Mouse (Mus musculus) limb, embryonic 14.5 days (tissue): ENCODE results near the gene Rab11fip4. TPM values are rescaled to one million over a fixed set of nuclear protein-coding genes. Genes with fewer than 3 reads are reported as not detected.
"Not testable (repeated sequence)": the region's sequence is repeated elsewhere in the genome, so short reads cannot be mapped to it uniquely, and the experiment has no call there.

Source experiments
- ATAC-seq: fragments of 200-750 bp; cut with Nextera tagmentation; 2 replicates; pipeline ENCODE4 v1.8.0; 2017; ENCODE audit warnings: low read depth, moderate number of reproducible peaks, moderate TSS enrichment; ENCODE audit not compliant: low FRiP score
- DNase-seq: peaks from one replicate; pipeline ENCODE4 v3.0.0-alpha.2; 2015; ENCODE audit warnings: low spot score
- H3K27ac ChIP-seq: fragments of 300-500 bp; sonication (generic); replicated peaks from 2 replicates; pipeline ENCODE4 v1.5.1; 2014; ENCODE audit warnings: low read depth, mild to moderate bottlenecking, low read length, moderate library complexity, mixed read lengths
- H3K27me3 ChIP-seq: fragments of 300-500 bp; sonication (generic); 2 replicates; pipeline ENCODE4 v1.6.1; 2014; ENCODE audit warnings: low read length, mixed read lengths; ENCODE audit not compliant: control insufficient read depth, insufficient read depth
- H3K36me3 ChIP-seq: fragments of 300-500 bp; sonication (generic); 2 replicates; pipeline ENCODE4 v1.6.1; 2014; ENCODE audit warnings: mild to moderate bottlenecking, low read length, moderate library complexity, mixed read lengths; ENCODE audit not compliant: control insufficient read depth, insufficient read depth
- H3K4me1 ChIP-seq: fragments of 300-500 bp; sonication (generic); 2 replicates; pipeline ENCODE4 v1.6.1; 2014; ENCODE audit warnings: antibody characterized with exemption, low read length, mixed read lengths; ENCODE audit not compliant: control insufficient read depth, insufficient read depth
- H3K4me2 ChIP-seq: fragments of 300-500 bp; sonication (generic); replicated peaks from 2 replicates; pipeline ENCODE4 v1.6.1; 2014; ENCODE audit warnings: low read depth, mild to moderate bottlenecking, low read length, moderate library complexity; ENCODE audit not compliant: severe bottlenecking
- H3K4me3 ChIP-seq: fragments of 300-500 bp; sonication (generic); replicated peaks from 2 replicates; pipeline ENCODE4 v1.5.1; 2014; ENCODE audit warnings: low read length
- H3K9ac ChIP-seq: fragments of 300-500 bp; sonication (generic); 2 replicates; pipeline ENCODE4 v1.6.1; 2014; ENCODE audit warnings: mild to moderate bottlenecking, low read depth, low read length, moderate library complexity; ENCODE audit not compliant: severe bottlenecking
- H3K9me3 ChIP-seq: fragments of 300-500 bp; sonication (generic); 2 replicates; pipeline ENCODE4 v1.6.1; 2016; ENCODE audit warnings: low read length; ENCODE audit not compliant: control insufficient read depth
- POLR2A ChIP-seq: fragments of 200-500 bp; IDR thresholded peaks from 2 replicates; pipeline ENCODE4 v1.8.0; 2012; ENCODE audit warnings: inconsistent platforms, mild to moderate bottlenecking, moderate library complexity, borderline replicate concordance; ENCODE audit not compliant: insufficient read depth, insufficient read length; ENCODE audit errors: extremely low read depth
- WGBS: fragments of 180-500 bp; shearing (Covaris S2); extraction: QIAGEN DNeasy Blood & Tissue Kit; methylation state at CpG from one replicate; pipeline ENCODE4 v1.1.7; 2014; 5-methylcytosine and 5-hydroxymethylcytosine counted together
- polyA plus RNA-seq, 2 experiments: library from polyadenylated mRNA; depleted of rRNA in 1 of 2; stranded (reverse) in 1 of 2; unstranded in 1 of 2; fragments of >200 nt; fragmentation: Nextera tagmentation in 1 of 2; extraction: Ambion mirVana in 1 of 2; gene quantifications; 2 replicates each; pipeline versions ENCODE4 v1.2.1 to v1.2.3; 2012 to 2014

The Rab11fip4 gene
- polyA plus RNA-seq, 2 experiments, result 7.4 to 16.4 TPM

DNA sequence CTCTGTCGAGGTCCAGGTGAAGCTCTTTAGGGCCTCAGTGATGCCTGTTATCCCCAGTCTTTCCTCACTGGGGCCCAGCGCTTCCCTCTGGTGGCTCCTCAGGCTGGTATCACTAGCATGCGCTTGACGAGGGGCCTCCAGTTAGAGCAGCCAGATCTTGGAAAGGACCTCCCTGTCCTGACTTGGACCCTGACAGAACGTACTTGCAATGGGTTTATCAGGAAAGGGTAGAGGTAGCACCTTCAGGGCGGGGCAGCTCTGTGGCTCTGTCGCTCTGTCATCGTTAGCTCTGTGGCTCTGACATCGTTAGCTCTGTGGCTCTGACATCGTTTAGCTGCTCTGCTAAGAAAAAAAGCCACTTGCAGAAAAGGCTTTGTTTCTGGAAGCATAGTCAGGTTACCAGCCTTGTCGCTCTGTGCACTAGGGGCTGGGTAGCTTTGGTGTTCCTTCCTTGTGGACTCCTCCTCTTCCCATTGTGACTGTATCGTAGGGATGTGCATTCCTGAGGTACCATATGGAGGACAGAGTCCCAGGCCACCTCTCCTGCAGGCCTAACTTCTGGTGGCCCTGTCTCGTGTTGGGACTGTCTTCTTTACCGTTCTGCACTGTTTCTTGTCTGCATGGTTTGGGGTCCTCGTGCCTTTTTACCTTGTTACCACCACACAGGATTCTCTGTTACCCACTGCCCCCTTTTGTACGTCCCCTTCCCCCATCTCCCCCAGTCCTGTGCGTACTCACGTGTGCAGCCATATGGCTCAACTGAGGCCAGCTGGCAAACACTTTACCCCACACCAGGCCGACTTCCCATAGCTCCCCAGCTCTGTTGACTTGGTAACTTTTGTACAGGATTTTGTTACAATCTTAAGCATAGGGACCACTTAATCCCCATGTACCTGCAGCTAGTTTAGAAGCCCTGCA lies 105.6 kb downstream of the Rab11fip4 start:
- DNase-seq (no peak), ATAC-seq (peak; percentile 48)
- Histone ChIP-seq H3K27ac (peak overlapping the region; percentile 74), H3K4me1 (peaks cover 19% of the 10 kb centered on the region), H3K27me3 (no peaks in the 10 kb centered on the region), H3K9ac (peak overlapping the region; percentile 9), H3K9me3 (no peaks in the 10 kb centered on the region), H3K4me2 (no peak overlapping the region), H3K36me3 (peaks cover 38% of the 10 kb centered on the region), H3K4me3 (no peak overlapping the region)
- 43% methylated on average over 19 of the region's 19 CpGs for WGBS
- TF ChIP-seq POLR2A, result no peak

- no peak for TF ChIP-seq POLR2A
- ATAC-seq (no peak), DNase-seq (no peak)
- no peak overlapping the region for H3K4me2 ChIP-seq
- H3K36me3 ChIP-seq, result peaks cover 24% of the 10 kb centered on the region
- no peak overlapping the region for H3K9ac ChIP-seq
- no peak overlapping the region for H3K4me3 ChIP-seq
- peak overlapping the region; percentile 74 for H3K27ac ChIP-seq
- H3K27me3 ChIP-seq, result no peaks in the 10 kb centered on the region
- no peaks in the 10 kb centered on the region for H3K9me3 ChIP-seq
- WGBS, result 68% methylated on average over 5 of the region's 5 CpGs
- peaks cover 29% of the 10 kb centered on the region for H3K4me1 ChIP-seq
Observed at GRCm38 (mm10) chr11:79698071-79698470, 107.1 kb downstream of the Rab11fip4 start.

- not testable (repeated sequence) for H3K4me3 ChIP-seq, H3K4me2 ChIP-seq, H3K9me3 ChIP-seq, H3K9ac ChIP-seq, H3K27me3 ChIP-seq, DNase-seq, H3K27ac ChIP-seq, ATAC-seq
- peaks cover 19% of the 10 kb centered on the region for H3K36me3 ChIP-seq
- WGBS, result 92% methylated on average over 3 of the region's 4 CpGs
- H3K4me1 ChIP-seq, result peaks cover 30% of the 10 kb centered on the region
Observed at GRCm38 (mm10) chr11:79698542-79698941, 107.5 kb downstream of the Rab11fip4 start.

- ATAC-seq (no peak), DNase-seq (no peak)
- Histone ChIP-seq H3K36me3 (peaks cover 13% of the 10 kb centered on the region), H3K4me1 (peaks cover 34% of the 10 kb centered on the region), H3K4me3 (no peak overlapping the region), H3K9ac (no peak overlapping the region), H3K9me3 (no peaks in the 10 kb centered on the region), H3K27me3 (no peaks in the 10 kb centered on the region), H3K27ac (no peak overlapping the region), H3K4me2 (no peak overlapping the region)
- TF ChIP-seq POLR2A, result no peak
- 92% methylated on average over 7 of the region's 7 CpGs for WGBS
Observed at GRCm38 (mm10) chr11:79701466-79701865, 110.5 kb downstream of the Rab11fip4 start.

DNA sequence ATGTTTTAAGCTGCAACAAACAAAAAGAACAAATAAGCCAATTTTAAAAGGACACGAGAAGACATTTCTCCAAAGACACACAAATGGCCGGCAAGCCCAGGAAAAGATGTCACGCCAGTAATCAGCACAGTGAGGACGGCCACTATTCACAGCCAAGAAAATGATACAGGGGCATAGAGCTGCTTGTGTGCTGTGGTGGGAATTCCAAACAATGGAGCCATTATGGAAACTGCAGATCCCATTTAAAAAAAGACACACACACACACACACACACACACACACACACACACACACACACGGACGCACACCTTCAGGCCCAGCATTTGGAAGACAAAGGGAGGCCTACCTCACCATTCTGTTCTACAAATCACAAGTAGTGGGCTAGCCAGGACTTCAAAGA lies 111.1 kb downstream of the Rab11fip4 start:
- 89% methylated on average over 6 of the region's 6 CpGs for WGBS
- Histone ChIP-seq H3K4me1 (peaks cover 29% of the 10 kb centered on the region), H3K4me2 (no peak overlapping the region; the same call in 1 of the 2 replicates), H3K36me3 (peaks cover 13% of the 10 kb centered on the region), H3K4me3 (no peak overlapping the region), H3K9me3 (no peaks in the 10 kb centered on the region), H3K27me3 (no peaks in the 10 kb centered on the region), H3K9ac (no peak overlapping the region), H3K27ac (no peak overlapping the region)
- TF ChIP-seq POLR2A, result no peak
- ATAC-seq, result no peak
- DNase-seq, result no peak
